Mouse (Mus musculus): ENCODE data around the gene Dcdc2c. TPM values are rescaled to one million over a fixed set of nuclear protein-coding genes. Genes with fewer than 3 reads are reported as not detected.
A peak's percentile ranks its signal among the peaks of the same experiment; 100 is the strongest.

The Dcdc2c gene
- total and polyA plus RNA-seq, 2 experiments from 2014 or later = not detected

DNA sequence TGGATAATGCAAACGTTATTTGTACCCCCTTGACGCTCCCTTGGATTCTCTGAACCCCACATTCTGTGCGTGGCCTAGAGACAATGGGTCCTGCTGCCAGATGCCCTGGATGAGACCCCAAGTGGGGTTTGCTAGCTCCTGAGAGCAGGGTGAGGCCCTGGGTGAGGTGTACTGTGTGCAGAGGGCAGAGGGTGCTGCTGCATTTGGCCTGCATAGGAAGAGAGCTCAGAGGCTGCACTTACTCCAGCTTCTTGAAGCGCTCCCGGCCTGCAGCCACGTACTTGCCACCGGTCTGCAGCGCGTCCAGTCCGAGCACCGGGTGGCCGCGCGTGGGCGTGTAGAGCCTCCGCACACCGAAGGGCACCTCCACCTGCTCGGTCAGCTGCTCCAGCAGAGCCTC lies 424 bp downstream of the Dcdc2c start:
- no peak for ATAC-seq
- H3K27me3 ChIP-seq (ENCODE audit: insufficient read depth, low read length) = no peaks in the 10 kb centered on the region
- no peaks in the 10 kb centered on the region for H3K9me3 ChIP-seq (ENCODE audit: low read length)
- H3K4me2 ChIP-seq (ENCODE audit: low read depth) = no peak overlapping the region
- WGBS = 78% methylated on average over 18 of the region's 18 CpGs
- no peak for TF ChIP-seq CTCF (IDR thresholded peaks at IDR 0.05; ENCODE audit: low read depth)
- no peak overlapping the region for H3K4me3 ChIP-seq (ENCODE audit: low read depth, low read length)
- H3K36me3 ChIP-seq (ENCODE audit: insufficient read depth) = no peaks in the 10 kb centered on the region
- no peak overlapping the region for H3K9ac ChIP-seq
- H3K27ac ChIP-seq (ENCODE audit: low read depth, low read length) = no peak overlapping the region
- H3K4me1 ChIP-seq (ENCODE audit: insufficient read depth) = no peaks in the 10 kb centered on the region
- no peak for DNase-seq

DNA sequence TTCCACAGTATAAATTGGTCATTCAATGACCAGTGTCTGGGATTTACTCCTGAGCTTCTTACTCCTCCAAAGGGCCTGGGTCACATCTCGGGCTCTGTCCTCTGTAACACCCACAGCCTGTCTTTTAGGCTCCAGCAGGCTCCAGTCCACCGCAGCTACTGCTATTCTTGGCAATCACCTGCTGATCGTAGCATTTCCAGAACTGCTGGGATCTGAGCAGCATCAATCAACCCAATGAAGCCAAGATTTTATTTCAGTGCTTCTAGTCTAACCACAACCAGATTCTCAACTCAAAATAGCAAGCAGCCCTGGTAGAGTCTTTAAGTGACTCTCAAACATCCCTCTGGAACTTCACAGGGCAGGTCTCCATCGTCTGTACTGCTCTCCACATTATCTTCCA lies 3.3 kb downstream of the Dcdc2c start:
- Histone ChIP-seq H3K27ac (ENCODE audit: low read depth, low read length) (no peak overlapping the region), H3K4me1 (ENCODE audit: insufficient read depth) (no peaks in the 10 kb centered on the region), H3K4me2 (ENCODE audit: low read depth) (no peak overlapping the region), H3K9ac (no peak overlapping the region), H3K27me3 (ENCODE audit: insufficient read depth, low read length) (no peaks in the 10 kb centered on the region), H3K9me3 (ENCODE audit: low read length) (no peaks in the 10 kb centered on the region), H3K4me3 (ENCODE audit: low read depth, low read length) (no peak overlapping the region), H3K36me3 (ENCODE audit: insufficient read depth) (no peaks in the 10 kb centered on the region)
- WGBS = 57% methylated on average over 4 of the region's 4 CpGs
- no peak for ATAC-seq
- no peak for TF ChIP-seq CTCF (IDR thresholded peaks at IDR 0.05; ENCODE audit: low read depth)
- no peak for DNase-seq

DNA sequence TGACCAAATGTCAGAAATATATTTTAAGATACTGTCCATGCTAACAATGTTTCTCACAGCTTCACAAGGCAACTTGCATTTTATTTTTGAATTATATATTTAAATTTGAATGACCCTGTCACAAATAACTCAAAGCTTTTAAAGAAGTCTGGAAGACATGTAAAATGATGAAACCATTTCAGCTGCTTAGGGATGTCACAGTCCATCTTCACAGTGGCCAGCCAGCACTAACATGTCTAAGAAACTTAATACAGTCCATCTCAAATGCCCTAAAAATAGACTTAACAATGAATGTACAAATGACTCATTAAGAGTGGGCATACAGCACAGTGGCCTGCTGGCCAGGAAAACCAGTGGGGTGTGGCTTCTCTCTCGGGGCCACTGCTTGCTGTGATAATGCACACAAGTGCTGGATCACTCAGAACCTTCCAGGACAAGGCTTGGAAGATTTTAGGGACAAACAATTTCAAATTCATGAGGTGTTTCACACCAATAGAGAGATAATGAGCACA lies 37.9 kb downstream of the Dcdc2c start:
- whole genome bisulfite sequencing = 38% methylated on average over 1 of the region's 1 CpGs
- TF ChIP-seq CTCF (IDR thresholded peaks at IDR 0.05; ENCODE audit: low read depth) = no peak
- Histone ChIP-seq H3K27me3 (ENCODE audit: insufficient read depth, low read length) (no peaks in the 10 kb centered on the region), H3K4me2 (ENCODE audit: low read depth) (no peak overlapping the region), H3K27ac (ENCODE audit: low read depth, low read length) (no peak overlapping the region), H3K4me3 (ENCODE audit: low read depth, low read length) (no peak overlapping the region), H3K9ac (no peak overlapping the region), H3K4me1 (ENCODE audit: insufficient read depth) (no peaks in the 10 kb centered on the region), H3K9me3 (ENCODE audit: low read length) (no peaks in the 10 kb centered on the region), H3K36me3 (ENCODE audit: insufficient read depth) (no peaks in the 10 kb centered on the region)
- DNase-seq (no peak), ATAC-seq (no peak)

DNA sequence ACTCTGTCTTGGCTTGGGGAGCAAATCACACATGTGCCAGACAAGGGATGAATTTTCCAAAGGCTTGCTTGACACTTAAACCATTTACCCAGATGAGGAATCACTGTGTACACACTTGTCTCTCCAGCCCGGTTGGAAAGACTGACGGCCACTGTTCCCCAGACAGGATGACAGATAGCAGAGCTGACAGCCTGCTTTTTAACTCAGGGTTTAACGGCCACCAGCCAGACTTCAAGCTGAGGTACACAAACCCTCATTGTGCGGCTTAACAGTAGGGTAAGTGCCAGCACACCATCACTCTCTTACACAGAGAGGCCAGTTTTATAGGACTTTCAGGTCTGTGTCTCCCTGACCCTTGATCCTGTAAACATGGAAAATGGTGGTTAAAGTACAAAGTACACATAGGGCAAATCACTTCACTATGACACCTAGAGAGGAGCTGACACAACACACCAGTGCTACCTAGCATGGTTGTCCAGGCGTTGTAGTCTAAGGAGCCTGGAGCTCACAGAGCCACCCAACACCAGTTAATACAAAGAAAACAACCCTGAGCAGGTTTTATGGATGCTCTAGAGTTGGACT lies 42.4 kb downstream of the Dcdc2c start:
- Histone ChIP-seq H3K4me2 (ENCODE audit: low read depth) (no peak overlapping the region), H3K9ac (no peak overlapping the region), H3K4me3 (ENCODE audit: low read depth, low read length) (no peak overlapping the region), H3K36me3 (ENCODE audit: insufficient read depth) (no peaks in the 10 kb centered on the region), H3K27me3 (ENCODE audit: insufficient read depth, low read length) (no peaks in the 10 kb centered on the region), H3K27ac (ENCODE audit: low read depth, low read length) (no peak overlapping the region), H3K4me1 (ENCODE audit: insufficient read depth) (no peaks in the 10 kb centered on the region), H3K9me3 (ENCODE audit: low read length) (no peaks in the 10 kb centered on the region)
- no peak for TF ChIP-seq CTCF (IDR thresholded peaks at IDR 0.05; ENCODE audit: low read depth)
- ATAC-seq (no peak), DNase-seq (no peak)
- 56% methylated on average over 5 of the region's 5 CpGs for WGBS

DNA sequence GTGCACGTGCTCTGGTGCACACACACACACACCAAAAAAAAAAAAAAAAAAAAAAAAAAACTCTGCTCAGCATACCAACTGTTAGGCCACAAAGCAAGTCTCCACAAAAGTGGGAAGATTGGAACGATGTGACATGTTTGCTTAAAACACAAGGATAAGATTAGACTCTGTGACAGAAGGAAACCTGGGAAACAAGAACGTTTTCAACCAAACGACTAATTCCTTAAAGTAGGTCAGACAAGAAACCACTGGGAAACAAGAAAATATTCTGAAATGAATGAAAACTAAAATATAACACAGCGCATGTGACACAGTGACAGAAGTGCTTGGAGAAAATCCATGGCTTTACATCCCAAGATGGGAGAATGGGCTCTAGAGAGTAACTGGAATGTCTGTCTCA lies 57.9 kb downstream of the Dcdc2c start:
- no peak overlapping the region for H3K4me3 ChIP-seq (ENCODE audit: low read depth, low read length)
- H3K27me3 ChIP-seq (ENCODE audit: insufficient read depth, low read length) = no peaks in the 10 kb centered on the region
- H3K9me3 ChIP-seq (ENCODE audit: low read length) = no peaks in the 10 kb centered on the region
- no peak overlapping the region for H3K9ac ChIP-seq
- no peak overlapping the region for H3K4me2 ChIP-seq (ENCODE audit: low read depth)
- ATAC-seq (peak; percentile 51), DNase-seq (no peak)
- H3K4me1 ChIP-seq (ENCODE audit: insufficient read depth) = no peaks in the 10 kb centered on the region
- H3K27ac ChIP-seq (ENCODE audit: low read depth, low read length) = no peak overlapping the region
- no peaks in the 10 kb centered on the region for H3K36me3 ChIP-seq (ENCODE audit: insufficient read depth)
- WGBS = 72% methylated on average over 5 of the region's 5 CpGs
- TF ChIP-seq CTCF (IDR thresholded peaks at IDR 0.05; ENCODE audit: low read depth) = no peak

DNA sequence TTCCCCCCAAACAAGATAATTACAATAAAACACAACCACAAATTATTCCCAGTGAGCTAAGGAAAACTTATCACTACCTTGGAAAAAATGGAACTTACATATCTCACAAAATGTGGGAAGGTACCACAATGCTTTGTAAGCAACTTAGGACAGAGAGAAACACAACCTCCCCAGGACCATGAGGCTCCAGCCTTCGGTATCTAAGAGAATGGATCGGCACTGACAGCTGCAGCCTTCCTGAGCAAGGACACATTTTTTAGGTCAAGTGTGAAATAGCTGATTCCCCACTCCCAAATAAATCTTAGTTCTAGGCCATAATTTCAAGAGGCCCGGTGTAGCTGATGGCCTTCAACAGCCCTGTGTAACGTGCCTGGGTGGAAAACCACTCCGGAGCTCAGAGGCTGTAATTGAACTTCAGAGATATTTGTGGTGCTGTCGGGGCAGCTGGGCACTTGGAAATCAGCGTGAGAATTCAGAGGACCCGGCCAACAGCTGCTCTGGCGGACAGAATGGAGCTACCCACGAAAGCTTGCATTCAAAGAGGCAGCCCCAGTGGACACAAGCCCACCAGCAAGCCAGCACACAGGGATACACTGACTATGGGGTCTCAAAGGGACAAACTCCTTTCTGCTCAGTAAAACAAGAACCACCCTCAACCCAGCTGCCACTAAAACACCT lies 69.6 kb downstream of the Dcdc2c start:
- Histone ChIP-seq H3K4me1 (ENCODE audit: insufficient read depth) (no peaks in the 10 kb centered on the region), H3K27ac (ENCODE audit: low read depth, low read length) (no peak overlapping the region), H3K36me3 (ENCODE audit: insufficient read depth) (no peaks in the 10 kb centered on the region), H3K4me3 (ENCODE audit: low read depth, low read length) (no peak overlapping the region), H3K27me3 (ENCODE audit: insufficient read depth, low read length) (no peaks in the 10 kb centered on the region), H3K4me2 (ENCODE audit: low read depth) (no peak overlapping the region), H3K9me3 (ENCODE audit: low read length) (no peaks in the 10 kb centered on the region), H3K9ac (no peak overlapping the region)
- no peak for TF ChIP-seq CTCF (IDR thresholded peaks at IDR 0.05; ENCODE audit: low read depth)
- ATAC-seq = no peak
- WGBS = 78% methylated on average over 10 of the region's 10 CpGs
- no peak for DNase-seq

DNA sequence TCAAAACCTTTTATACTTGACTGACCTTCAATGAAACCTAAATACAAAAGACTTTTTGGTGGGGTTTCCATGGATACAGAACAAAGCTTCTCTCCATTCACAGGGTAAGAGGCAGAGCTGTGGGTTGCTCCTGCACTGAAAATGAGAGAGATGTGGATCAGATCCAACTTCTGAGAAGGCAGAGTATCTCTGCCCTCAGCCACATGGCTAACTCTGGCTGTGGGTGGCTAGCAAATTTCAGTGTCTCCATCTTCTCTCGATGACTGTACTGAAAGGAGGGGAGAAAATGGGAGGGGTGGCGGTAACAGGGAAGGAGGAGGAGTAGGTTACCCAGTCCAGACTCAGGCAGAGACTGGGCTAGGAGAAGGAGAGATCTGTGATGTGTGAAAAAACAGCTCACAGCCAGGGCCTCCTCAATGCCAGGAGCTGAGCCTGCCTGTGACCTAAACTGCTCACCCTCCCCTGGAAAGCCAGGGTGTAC lies 91.2 kb downstream of the Dcdc2c start:
- Histone ChIP-seq H3K36me3 (ENCODE audit: insufficient read depth) (no peaks in the 10 kb centered on the region), H3K4me2 (ENCODE audit: low read depth) (no peak overlapping the region), H3K9me3 (ENCODE audit: low read length) (no peaks in the 10 kb centered on the region), H3K27ac (ENCODE audit: low read depth, low read length) (peak overlapping the region; percentile 31), H3K4me3 (ENCODE audit: low read depth, low read length) (no peak overlapping the region), H3K4me1 (ENCODE audit: insufficient read depth) (peaks cover 3% of the 10 kb centered on the region; the same call in 1 of the 2 replicates), H3K9ac (no peak overlapping the region), H3K27me3 (ENCODE audit: insufficient read depth, low read length) (no peaks in the 10 kb centered on the region)
- ATAC-seq (peak; percentile 95), DNase-seq (peak; percentile 67)
- 13% methylated on average over 2 of the region's 2 CpGs for WGBS
- no peak for TF ChIP-seq CTCF (IDR thresholded peaks at IDR 0.05; ENCODE audit: low read depth)

All from forebrain, postnatal 0 days (tissue).